Comparison of ENCODE assay signal across 13 mouse cellular contexts in genomic region chr12:69481420-69481819, GRCm38 (mm10).
"Had no signal": no experiment of that assay in that cellular context is flagged by ENCODE, and none has a peak within 500 bp of the region (broad histone marks: within the 10 kb centered on the region; RNA-seq: fewer than 3 reads in every experiment).

No protein-coding gene starts in this region.

- H3K4me2 ChIP-seq: liver, embryonic 11.5 days; liver, embryonic 15.5 days; midbrain, embryonic 15.5 days; neural tube, embryonic 12.5 days; stomach, embryonic 15.5 days had no signal

- H3K27ac ChIP-seq: layer of hippocampus, adult 2 months; liver, embryonic 15.5 days; midbrain, embryonic 15.5 days; neural tube, embryonic 12.5 days; stomach, embryonic 15.5 days had no signal

- H3K27me3 ChIP-seq: liver, embryonic 15.5 days; midbrain, embryonic 15.5 days; neural tube, embryonic 12.5 days; stomach, embryonic 15.5 days had no signal

- DNase-seq: kidney, adult 18-20 months; kidney, postnatal 10 days; kidney, postnatal 4 days; left cerebral cortex, postnatal 4 days; lung, adult 2 months; lung, postnatal 36 days; thymus, postnatal 4 days had no signal

- H3K9me3 ChIP-seq: liver, embryonic 15.5 days; midbrain, embryonic 15.5 days; neural tube, embryonic 12.5 days; stomach, embryonic 15.5 days had no signal

- H3K4me3 ChIP-seq: layer of hippocampus, adult 2 months; liver, embryonic 15.5 days; midbrain, embryonic 15.5 days; neural tube, embryonic 12.5 days; stomach, embryonic 15.5 days had no signal

- H3K9ac ChIP-seq: liver, embryonic 15.5 days; midbrain, embryonic 15.5 days; neural tube, embryonic 12.5 days; stomach, embryonic 15.5 days had no signal

- ATAC-seq: midbrain, embryonic 15.5 days had no signal

- H3K36me3 ChIP-seq: liver, embryonic 15.5 days; midbrain, embryonic 15.5 days; neural tube, embryonic 12.5 days; stomach, embryonic 15.5 days had no signal
